Mouse (Mus musculus) embryonic fibroblast, embryonic 13.5 days (primary cell): ENCODE data around the gene Olfr419. TPM values are rescaled to one million over a fixed set of nuclear protein-coding genes. Genes with fewer than 3 reads are reported as not detected.

ENCODE experiments used
- H3K27ac ChIP-seq: 2 replicates; pipeline ENCODE4 v1.5.1; 2012; ENCODE audit warnings: low read length, control low read depth, inconsistent platforms; ENCODE audit not compliant: insufficient read depth
- H3K4me1 ChIP-seq: 2 replicates; pipeline ENCODE4 v1.6.1; 2011; ENCODE audit warnings: low read length; ENCODE audit not compliant: control insufficient read depth, insufficient read depth
- H3K4me3 ChIP-seq: 2 replicates; pipeline ENCODE4 v1.5.1; 2011; ENCODE audit warnings: mild to moderate bottlenecking, control low read depth, low read length; ENCODE audit not compliant: insufficient read depth
- CTCF ChIP-seq: IDR thresholded peaks from 2 replicates; pipeline ENCODE4 v1.5.1; 2011; ENCODE audit warnings: mild to moderate bottlenecking, control low read depth, low read length, moderate library complexity, borderline replicate concordance; ENCODE audit not compliant: insufficient read depth
- POLR2A ChIP-seq: IDR thresholded peaks from 2 replicates; pipeline ENCODE4 v1.6.1; 2011; ENCODE audit warnings: low read depth, mild to moderate bottlenecking, control low read depth, low read length, moderate library complexity
- polyA plus RNA-seq: library from polyadenylated mRNA; stranded (reverse); fragments of >200 nt; gene quantifications from 2 replicates; pipeline ENCODE4 v1.2.4, GENCODE M21; 2011; ENCODE audit warnings: low read depth; ENCODE audit not compliant: missing spikeins, insufficient read length

Olfr419 gene
- not detected in 2 replicates for polyA plus RNA-seq

DNA sequence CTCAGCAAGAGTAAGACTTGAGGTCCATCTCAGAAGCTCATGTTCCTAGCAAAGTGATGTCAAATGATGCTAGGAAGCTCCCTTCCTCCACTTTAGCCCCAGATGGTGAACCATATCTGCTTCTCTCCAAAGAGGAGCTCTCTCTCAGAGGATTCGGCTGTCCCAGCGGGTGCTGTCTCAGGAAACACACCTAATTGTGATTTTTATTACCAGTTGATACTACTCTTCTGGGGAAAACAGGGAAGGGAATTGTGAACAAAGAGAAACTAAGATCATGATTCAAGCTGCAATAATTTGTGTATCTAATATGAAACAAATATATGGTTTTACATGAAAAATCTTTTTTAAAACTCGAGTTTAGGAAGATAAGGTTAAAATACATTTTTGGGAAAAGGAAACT is at the start of gene Olfr419:
Olfr419 (minus strand) TSS at position 101 of the 400 bp plus-strand sequence.
- TF ChIP-seq CTCF, result no peak
- TF ChIP-seq POLR2A, result no peak
- Histone ChIP-seq H3K4me1 (no peaks in the 10 kb centered on the region), H3K27ac (no peak within 1 kb of the TSS), H3K4me3 (no peak within 1 kb of the TSS)

- H3K27ac ChIP-seq, result no peak overlapping the region
- no peaks in the 10 kb centered on the region for H3K4me1 ChIP-seq
- H3K4me3 ChIP-seq, result no peak overlapping the region
- TF ChIP-seq CTCF (no peak), POLR2A (no peak)
Measured at GRCm38 (mm10) chr1:174270643-174271042, 18.8 kb upstream of the Olfr419 start.

DNA sequence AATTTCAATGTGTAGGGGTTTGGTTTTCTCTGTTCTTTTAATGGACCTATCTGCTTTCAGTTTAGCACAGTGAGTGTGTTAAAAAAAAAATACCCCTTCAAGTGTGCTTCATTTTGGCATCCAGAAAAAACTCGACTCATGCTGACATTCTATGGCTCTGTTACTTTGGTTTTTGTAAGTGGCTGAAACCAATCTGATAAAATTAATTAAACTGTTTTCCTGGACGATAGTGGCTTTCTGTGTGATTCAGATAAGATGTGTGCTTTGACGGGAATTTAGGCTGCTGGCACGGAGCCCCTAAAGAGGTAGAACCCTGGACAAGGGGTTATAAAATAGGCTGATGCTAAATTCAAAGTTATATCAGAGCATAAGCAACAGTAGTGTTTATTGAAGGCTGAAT is 17.3 kb upstream of the Olfr419 start:
- Histone ChIP-seq H3K4me3 (no peak overlapping the region), H3K27ac (no peak overlapping the region), H3K4me1 (no peaks in the 10 kb centered on the region)
- no peak for TF ChIP-seq POLR2A
- no peak for TF ChIP-seq CTCF

GRCm38 (mm10) chr1:174267816-174268215 is 16.0 kb upstream of the Olfr419 start:
- TF ChIP-seq POLR2A (no peak), CTCF (no peak)
- no peak overlapping the region for H3K27ac ChIP-seq
- no peaks in the 10 kb centered on the region for H3K4me1 ChIP-seq
- no peak overlapping the region for H3K4me3 ChIP-seq

GRCm38 (mm10) chr1:174250376-174250775 is 1.5 kb downstream of the Olfr419 start:
- Histone ChIP-seq H3K4me3 (no peak overlapping the region), H3K27ac (no peak overlapping the region), H3K4me1 (no peaks in the 10 kb centered on the region)
- TF ChIP-seq CTCF, result no peak
- TF ChIP-seq POLR2A, result no peak

DNA sequence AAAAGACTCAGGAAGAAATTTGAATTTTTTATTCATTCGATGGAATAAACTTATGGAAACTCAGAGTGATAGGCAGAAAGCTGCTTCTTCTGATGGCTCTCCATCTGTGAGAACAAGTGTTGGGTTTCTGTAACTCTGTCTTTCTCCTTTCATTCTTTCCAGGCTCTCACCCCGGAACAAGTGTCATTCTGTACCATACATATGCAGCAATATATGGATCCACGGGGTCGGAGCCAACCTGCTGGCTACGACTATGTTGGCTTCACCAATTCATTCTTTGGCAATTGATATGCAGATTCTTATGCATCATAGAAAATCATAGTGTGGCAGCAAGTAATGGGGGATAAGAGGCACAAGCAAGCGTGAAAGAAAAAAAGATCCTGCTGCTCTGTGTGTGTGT is 4.7 kb downstream of the Olfr419 start:
- no peak overlapping the region for H3K4me3 ChIP-seq
- no peak for TF ChIP-seq POLR2A
- no peak for TF ChIP-seq CTCF
- H3K4me1 ChIP-seq, result no peaks in the 10 kb centered on the region
- H3K27ac ChIP-seq, result no peak overlapping the region

- Histone ChIP-seq H3K4me3 (no peak overlapping the region), H3K27ac (no peak overlapping the region), H3K4me1 (no peaks in the 10 kb centered on the region)
- TF ChIP-seq CTCF (no peak), POLR2A (no peak)
Measured at GRCm38 (mm10) chr1:174246080-174246479, 5.8 kb downstream of the Olfr419 start.

GRCm38 (mm10) chr1:174244621-174245020 is 7.2 kb downstream of the Olfr419 start:
- H3K4me1 ChIP-seq, result no peaks in the 10 kb centered on the region

DNA sequence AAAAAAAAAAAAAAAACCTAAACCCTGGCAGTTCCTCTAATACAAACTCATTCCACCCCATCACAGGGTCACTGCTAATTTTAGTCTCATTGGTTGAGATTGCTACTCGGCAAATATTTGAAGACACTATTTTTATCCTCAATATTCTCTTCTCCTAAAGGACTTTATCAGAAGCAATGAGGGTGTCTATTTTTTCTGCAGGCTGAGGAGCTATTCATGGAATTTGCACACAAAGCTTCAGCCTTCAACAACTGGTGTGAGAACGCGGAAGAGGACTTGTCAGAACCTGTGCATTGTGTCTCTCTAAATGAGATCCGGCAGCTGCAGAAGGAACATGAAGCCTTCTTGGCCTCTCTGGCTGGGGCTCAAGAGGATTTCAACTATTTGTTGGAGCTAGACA is 11.9 kb downstream of the Olfr419 start:
- Histone ChIP-seq H3K4me1 (no peaks in the 10 kb centered on the region), H3K27ac (no peak overlapping the region), H3K4me3 (no peak overlapping the region)
- no peak for TF ChIP-seq CTCF
- no peak for TF ChIP-seq POLR2A

More at GRCm38 (mm10) chr1:174244621-174245020, 7.2 kb downstream of the Olfr419 start:
- TF ChIP-seq CTCF (no peak), POLR2A (no peak)
- Histone ChIP-seq H3K27ac (no peak overlapping the region), H3K4me3 (no peak overlapping the region)

GRCm38 (mm10) chr1:174216528-174217204 is 35.2 kb downstream of the Olfr419 start:
- no peak overlapping the region for H3K27ac ChIP-seq
- TF ChIP-seq CTCF, result no peak
- TF ChIP-seq POLR2A, result no peak
- no peaks in the 10 kb centered on the region for H3K4me1 ChIP-seq
- no peak overlapping the region for H3K4me3 ChIP-seq

GRCm38 (mm10) chr1:174215270-174216038 is 36.4 kb downstream of the Olfr419 start:
- H3K4me3 ChIP-seq, result no peak overlapping the region
- H3K4me1 ChIP-seq, result no peaks in the 10 kb centered on the region
- H3K27ac ChIP-seq, result no peak overlapping the region
- TF ChIP-seq CTCF (no peak), POLR2A (no peak)
